Mouse (Mus musculus) ES-E14 (cell line): ENCODE measurements around the gene Fyttd1.

Experiments used
- HCFC1 ChIP-seq: IDR thresholded peaks from 2 replicates; pipeline ENCODE4 v1.6.1; 2012; ENCODE audit warnings: low read length, inconsistent platforms, borderline replicate concordance; ENCODE audit not compliant: insufficient read depth
- MAFK ChIP-seq: IDR thresholded peaks from 2 replicates; pipeline ENCODE4 v1.6.1; 2014; ENCODE audit warnings: mild to moderate bottlenecking, low read depth, low read length, inconsistent platforms; ENCODE audit not compliant: insufficient read depth
- ZC3H11A ChIP-seq: IDR thresholded peaks from 2 replicates; pipeline ENCODE4 v1.6.1; 2012; ENCODE audit warnings: low read depth, mild to moderate bottlenecking, inconsistent platforms, low read length, borderline replicate concordance
- ZNF384 ChIP-seq: IDR thresholded peaks from 2 replicates; pipeline ENCODE4 v1.6.1; 2012; ENCODE audit warnings: low read depth, low read length, inconsistent platforms

DNA sequence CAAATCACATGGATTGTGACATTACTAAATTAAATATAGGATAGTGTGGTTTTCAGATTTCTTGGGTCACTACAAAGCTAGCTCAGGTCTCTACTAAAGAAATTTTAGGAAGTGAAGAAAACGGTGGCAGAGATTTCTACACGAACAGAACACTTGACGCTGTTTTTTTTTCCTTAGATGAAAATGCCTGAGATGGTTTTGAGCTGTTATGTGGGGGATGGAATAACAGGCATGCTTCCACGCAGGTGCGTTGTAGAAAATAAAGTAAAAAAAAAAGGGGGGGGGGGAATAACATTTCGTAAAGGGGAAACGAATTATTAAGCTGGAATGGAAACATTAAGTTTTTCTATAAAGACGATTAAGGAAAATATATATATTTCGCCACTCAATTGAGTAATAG, 469 bp upstream of the Fyttd1 start:
- TF ChIP-seq ZC3H11A (no peak), MAFK (no peak), ZNF384 (no peak), HCFC1 (no peak)
